ENCODE assay signal across 8 mouse cellular contexts in genomic region chr19:46396109-46396508, GRCm38 (mm10). TPM values are rescaled to one million over a fixed set of nuclear protein-coding genes. Genes with fewer than 3 reads are reported as not detected.
DNase-seq lines count a peak whose midpoint lies in the region; ATAC-seq lines count a peak whose summit lies in the region.

No protein-coding gene starts in this region.

- peak overlapping the region; percentile 94 for H3K4me3 ChIP-seq in kidney, embryonic 14.5 days (ENCODE audit: low read length)
- H3K4me3 ChIP-seq in embryonic facial prominence, embryonic 11.5 days (ENCODE audit: low read depth, low read length): peak overlapping the region; percentile 76
- peak overlapping the region; percentile 82 for H3K4me3 ChIP-seq in intestine, embryonic 16.5 days (ENCODE audit: low read length)

- H3K27me3 ChIP-seq in kidney, embryonic 14.5 days (ENCODE audit: control insufficient read depth, insufficient read depth, low read length): no peaks in the 10 kb centered on the region
- H3K27me3 ChIP-seq in embryonic facial prominence, embryonic 11.5 days (ENCODE audit: control insufficient read depth, insufficient read depth, low read length): no peaks in the 10 kb centered on the region
- H3K27me3 ChIP-seq in intestine, embryonic 16.5 days (replicated peaks; ENCODE audit: control insufficient read depth, insufficient read depth, low read length): no peaks in the 10 kb centered on the region

- no peak overlapping the region for H3K27ac ChIP-seq in kidney, embryonic 14.5 days (ENCODE audit: low read depth, low read length)
- no peak overlapping the region for H3K27ac ChIP-seq in embryonic facial prominence, embryonic 11.5 days (replicated peaks; ENCODE audit: low read depth, low read length)
- H3K27ac ChIP-seq in intestine, embryonic 16.5 days (ENCODE audit: low read length): no peak overlapping the region

- WGBS in kidney, embryonic 14.5 days: 11% methylated on average over 8 of the region's 8 CpGs
- 13% methylated on average over 8 of the region's 8 CpGs for WGBS in embryonic facial prominence, embryonic 11.5 days
- WGBS in intestine, embryonic 16.5 days: 11% methylated on average over 8 of the region's 8 CpGs

- no peaks in the 10 kb centered on the region for H3K9me3 ChIP-seq in kidney, embryonic 14.5 days (ENCODE audit: control insufficient read depth, low read length)
- H3K9me3 ChIP-seq in embryonic facial prominence, embryonic 11.5 days (replicated peaks; ENCODE audit: control insufficient read depth, low read length): no peaks in the 10 kb centered on the region
- H3K9me3 ChIP-seq in intestine, embryonic 16.5 days (ENCODE audit: control insufficient read depth, low read length): no peaks in the 10 kb centered on the region

- no peak for DNase-seq in kidney, postnatal 36 days
- DNase-seq in embryonic facial prominence, embryonic 11.5 days (ENCODE audit: low spot score): no peak
- DNase-seq in neural tube, embryonic 10.5 days (ENCODE audit: extremely low spot score, low spot score): peak; percentile 24
- DNase-seq in adrenal gland, adult 18-20 months (ENCODE audit: low spot score in 2 of 2): no peak
- no peak for DNase-seq in right cerebral cortex, adult 2 months (ENCODE audit: low spot score in 2 of 2)
- DNase-seq in thymus, postnatal 4 days: no peak

- H3K4me1 ChIP-seq in kidney, embryonic 14.5 days (ENCODE audit: control insufficient read depth, insufficient read depth, low read length): peaks cover 39% of the 10 kb centered on the region
- H3K4me1 ChIP-seq in embryonic facial prominence, embryonic 11.5 days (ENCODE audit: control insufficient read depth, insufficient read depth, low read length): peaks cover 2% of the 10 kb centered on the region; the same call in 1 of the 2 replicates
- H3K4me1 ChIP-seq in intestine, embryonic 16.5 days (ENCODE audit: control insufficient read depth, insufficient read depth, low read length): peaks cover 35% of the 10 kb centered on the region

- H3K9ac ChIP-seq in kidney, embryonic 14.5 days (ENCODE audit: low read depth, low read length): peak overlapping the region; percentile 86; the same call in 1 of the 2 replicates
- H3K9ac ChIP-seq in embryonic facial prominence, embryonic 11.5 days (replicated peaks; ENCODE audit: low read length): peak overlapping the region; percentile 36
- H3K9ac ChIP-seq in intestine, embryonic 16.5 days (ENCODE audit: low read depth, low read length): peak overlapping the region; percentile 80; the same call in 1 of the 2 replicates

- no peak for ATAC-seq in kidney, embryonic 14.5 days (ENCODE audit: low FRiP score, low TSS enrichment)
- no peak for ATAC-seq in embryonic facial prominence, embryonic 11.5 days (replicated peaks; ENCODE audit: insufficient number of reproducible peaks, low FRiP score, low TSS enrichment, low read depth)
- ATAC-seq in intestine, embryonic 16.5 days: no peak

- peak overlapping the region; percentile 60 for H3K4me2 ChIP-seq in kidney, embryonic 14.5 days (replicated peaks; ENCODE audit: low read depth, low read length)
- H3K4me2 ChIP-seq in embryonic facial prominence, embryonic 11.5 days (ENCODE audit: low read depth, low read length): peak overlapping the region; percentile 47
- peak overlapping the region; percentile 77 for H3K4me2 ChIP-seq in intestine, embryonic 16.5 days (ENCODE audit: low read depth, low read length)

- H3K36me3 ChIP-seq in kidney, embryonic 14.5 days (ENCODE audit: control insufficient read depth, insufficient read depth, low read length): peaks cover 9% of the 10 kb centered on the region; the same call in 1 of the 2 replicates
- no peaks in the 10 kb centered on the region for H3K36me3 ChIP-seq in embryonic facial prominence, embryonic 11.5 days (replicated peaks; ENCODE audit: control insufficient read depth, insufficient read depth, low read depth, low read length)
- peaks cover 2% of the 10 kb centered on the region; the same call in 1 of the 2 replicates for H3K36me3 ChIP-seq in intestine, embryonic 16.5 days (ENCODE audit: control insufficient read depth, insufficient read depth, low read length)

RNA-seq across cellular contexts. Expression of gene Actr1a, which starts 0.6 kb away (rescaled TPM):
- 78.5 and 134 TPM in 2 replicates for polyA plus RNA-seq in kidney, embryonic 14.5 days (2014; fragmentation: Nextera tagmentation; extraction: Ambion mirVana)
- 171 and 182 TPM in 2 replicates for polyA plus RNA-seq in embryonic facial prominence, embryonic 11.5 days (2014; fragmentation: Nextera tagmentation; extraction: Ambion mirVana)
- polyA plus RNA-seq in intestine, embryonic 16.5 days (2015; fragmentation: Nextera tagmentation; extraction: Ambion mirVana): 116 and 119 TPM in 2 replicates
- 100 to 1,000 TPM; 121 to 122 TPM for total RNA-seq in adrenal gland, adult 18-20 months (2021)

RNA-seq across cellular contexts. Expression of gene Sufu, which starts 0.6 kb away (rescaled TPM):
- polyA plus RNA-seq in kidney, embryonic 14.5 days (2014; fragmentation: Nextera tagmentation; extraction: Ambion mirVana): 28.1 and 48.8 TPM in 2 replicates
- polyA plus RNA-seq in embryonic facial prominence, embryonic 11.5 days (2014; fragmentation: Nextera tagmentation; extraction: Ambion mirVana): 32.7 and 36.3 TPM in 2 replicates
- 20.5 and 20.7 TPM in 2 replicates for polyA plus RNA-seq in intestine, embryonic 16.5 days (2015; fragmentation: Nextera tagmentation; extraction: Ambion mirVana)
- total RNA-seq in adrenal gland, adult 18-20 months (2021): 10 to 100 TPM; 17.9 to 20.3 TPM

RNA-seq across cellular contexts. Expression of gene 2310034G01Rik, which starts 46.0 kb away (rescaled TPM):
- 2.7 and 3.5 TPM in 2 replicates for polyA plus RNA-seq in kidney, embryonic 14.5 days (2014; fragmentation: Nextera tagmentation; extraction: Ambion mirVana)
- 1.1 and 2.0 TPM in 2 replicates for polyA plus RNA-seq in embryonic facial prominence, embryonic 11.5 days (2014; fragmentation: Nextera tagmentation; extraction: Ambion mirVana)
- 1.3 and 1.5 TPM in 2 replicates for polyA plus RNA-seq in intestine, embryonic 16.5 days (2015; fragmentation: Nextera tagmentation; extraction: Ambion mirVana)
- 1 to 10 TPM; 1.2 TPM for total RNA-seq in adrenal gland, adult 18-20 months (2021)

RNA-seq across cellular contexts. Expression of gene Mfsd13a, which starts 55.2 kb away (rescaled TPM):
- polyA plus RNA-seq in kidney, embryonic 14.5 days (2014; fragmentation: Nextera tagmentation; extraction: Ambion mirVana): 7.9 and 10.8 TPM in 2 replicates
- 3.2 and 4.1 TPM in 2 replicates for polyA plus RNA-seq in embryonic facial prominence, embryonic 11.5 days (2014; fragmentation: Nextera tagmentation; extraction: Ambion mirVana)
- 16.2 and 16.3 TPM in 2 replicates for polyA plus RNA-seq in intestine, embryonic 16.5 days (2015; fragmentation: Nextera tagmentation; extraction: Ambion mirVana)
- 1 to 10 TPM; 9.3 to 9.4 TPM for total RNA-seq in adrenal gland, adult 18-20 months (2021)

RNA-seq across cellular contexts. Expression of gene Cuedc2, which starts 57.6 kb away (rescaled TPM):
- polyA plus RNA-seq in kidney, embryonic 14.5 days (2014; fragmentation: Nextera tagmentation; extraction: Ambion mirVana): 164 and 165 TPM in 2 replicates
- polyA plus RNA-seq in embryonic facial prominence, embryonic 11.5 days (2014; fragmentation: Nextera tagmentation; extraction: Ambion mirVana): 183 and 199 TPM in 2 replicates
- 127 and 132 TPM in 2 replicates for polyA plus RNA-seq in intestine, embryonic 16.5 days (2015; fragmentation: Nextera tagmentation; extraction: Ambion mirVana)
- 10 to 100 TPM; 72.1 to 77.9 TPM for total RNA-seq in adrenal gland, adult 18-20 months (2021)

Comparison
In these comparisons a context has a peak if more than half of its experiments do, and no peak if none do; other contexts are left out.
1. H3K9ac ChIP-seq: peak in every context shown above with its lines; median percentile 86 in kidney, embryonic 14.5 days; 80 in intestine, embryonic 16.5 days; 36 in embryonic facial prominence, embryonic 11.5 days.